9 mouse cellular contexts compared by ENCODE assay signal in genomic region chr5:143620941-143621340, GRCm38 (mm10). TPM values are rescaled to one million over a fixed set of nuclear protein-coding genes. Genes with fewer than 3 reads are reported as not detected.
A peak's percentile ranks its signal among the peaks of the same experiment; 100 is the strongest.
DNase-seq lines count a peak whose midpoint lies in the region; ATAC-seq and TF ChIP-seq lines count a peak whose summit lies in the region.
"Had no signal": no experiment of that assay in that cellular context is flagged by ENCODE, and none has a peak within 500 bp of the region (broad histone marks: within the 10 kb centered on the region; RNA-seq: fewer than 3 reads in every experiment).

No protein-coding gene starts in this region.

- H3K27me3 ChIP-seq in G1E (ENCODE audit: insufficient read depth, low read length) = no peaks in the 10 kb centered on the region
- no peaks in the 10 kb centered on the region for H3K27me3 ChIP-seq in kidney, postnatal 0 days (ENCODE audit: insufficient read depth, low read length)
- H3K27me3 ChIP-seq in neural tube, embryonic 11.5 days (ENCODE audit: control insufficient read depth, insufficient read depth, low read length) = no peaks in the 10 kb centered on the region
- H3K27me3 ChIP-seq: embryonic facial prominence, embryonic 12.5 days had no signal

- no peak for TF ChIP-seq CTCF in gastrocnemius, adult 2 months (IDR thresholded peaks at IDR 0.05)
- no peak for TF ChIP-seq CTCF in G1E (IDR thresholded peaks at IDR 0.05; ENCODE audit: low read depth, low read length)
- no peak for TF ChIP-seq CTCF in kidney, postnatal 0 days (IDR thresholded peaks at IDR 0.05; ENCODE audit: low read depth)

- H3K9ac ChIP-seq in kidney, postnatal 0 days (ENCODE audit: low read depth, low read length) = no peak overlapping the region
- no peak overlapping the region for H3K9ac ChIP-seq in neural tube, embryonic 11.5 days (ENCODE audit: low read length)
- H3K9ac ChIP-seq: embryonic facial prominence, embryonic 12.5 days had no signal

- no peak overlapping the region for H3K4me2 ChIP-seq in kidney, postnatal 0 days (ENCODE audit: low read length)
- H3K4me2 ChIP-seq in neural tube, embryonic 11.5 days (ENCODE audit: low read depth) = no peak overlapping the region
- H3K4me2 ChIP-seq: embryonic facial prominence, embryonic 12.5 days had no signal

- H3K9me3 ChIP-seq in G1E (replicated peaks) = no peaks in the 10 kb centered on the region
- H3K9me3 ChIP-seq in kidney, postnatal 0 days (replicated peaks; ENCODE audit: low read length) = no peaks in the 10 kb centered on the region
- no peaks in the 10 kb centered on the region for H3K9me3 ChIP-seq in neural tube, embryonic 11.5 days (ENCODE audit: control insufficient read depth, low read length)
- H3K9me3 ChIP-seq: embryonic facial prominence, embryonic 12.5 days had no signal

- H3K4me3 ChIP-seq in gastrocnemius, adult 2 months = no peak overlapping the region
- H3K4me3 ChIP-seq in G1E (ENCODE audit: low read depth, low read length) = peak overlapping the region; percentile 65; the same call in 1 of the 2 replicates
- H3K4me3 ChIP-seq in kidney, postnatal 0 days (replicated peaks; ENCODE audit: low read depth, low read length) = no peak overlapping the region
- no peak overlapping the region for H3K4me3 ChIP-seq in neural tube, embryonic 11.5 days (ENCODE audit: low read depth, low read length)
- H3K4me3 ChIP-seq: embryonic facial prominence, embryonic 12.5 days had no signal

- H3K4me1 ChIP-seq in G1E (ENCODE audit: insufficient read depth, low read depth, low read length) = peaks cover 66% of the 10 kb centered on the region
- H3K4me1 ChIP-seq in kidney, postnatal 0 days (replicated peaks; ENCODE audit: insufficient read depth, low read length) = peaks cover 12% of the 10 kb centered on the region
- H3K4me1 ChIP-seq in neural tube, embryonic 11.5 days (ENCODE audit: control insufficient read depth, insufficient read depth, low read length) = peaks cover 14% of the 10 kb centered on the region

- no peak overlapping the region for H3K27ac ChIP-seq in gastrocnemius, adult 2 months
- no peak overlapping the region for H3K27ac ChIP-seq in kidney, postnatal 0 days
- peak overlapping the region; percentile 41; the same call in 1 of the 2 replicates for H3K27ac ChIP-seq in neural tube, embryonic 11.5 days (ENCODE audit: low read depth, low read length)
- H3K27ac ChIP-seq: embryonic facial prominence, embryonic 12.5 days had no signal

- 6% methylated on average over 13 of the region's 13 CpGs for WGBS in kidney, postnatal 0 days
- WGBS in neural tube, embryonic 11.5 days = 41% methylated on average over 13 of the region's 13 CpGs

- H3K36me3 ChIP-seq in G1E (replicated peaks) = peaks cover 4% of the 10 kb centered on the region
- no peaks in the 10 kb centered on the region for H3K36me3 ChIP-seq in kidney, postnatal 0 days (ENCODE audit: insufficient read depth, low read length)
- no peaks in the 10 kb centered on the region for H3K36me3 ChIP-seq in neural tube, embryonic 11.5 days (ENCODE audit: control insufficient read depth, insufficient read depth, low read length)
- H3K36me3 ChIP-seq: embryonic facial prominence, embryonic 12.5 days had no signal

- intact Hi-C loops in gastrocnemius, adult 2 months (cut with DNase I) = loop anchor here (5.0 kb wide), 2 partner anchors 54 to 76 kb away; no protein-coding TSS in a partner anchor
- intact Hi-C loops in gastrocnemius, postnatal 36 days (cut with DNase I) = loop anchor here (5.0 kb wide), 1 partner anchor 81 kb away; no protein-coding TSS in a partner anchor

- peak; percentile 55 for DNase-seq in gastrocnemius, adult 2 months
- DNase-seq in gastrocnemius, postnatal 36 days = no peak
- no peak for DNase-seq in G1E (ENCODE audit: low spot score)
- DNase-seq in cerebellum, adult 9-10 months = peak; percentile 59
- peak; percentile 67 for DNase-seq in kidney, postnatal 0 days (ENCODE audit: low spot score)
- DNase-seq in neural tube, embryonic 11.5 days (ENCODE audit: low spot score) = peak; percentile 74
- no peak for DNase-seq in gastrocnemius, postnatal 25 days
- DNase-seq in urinary bladder, postnatal 4 days (ENCODE audit: low spot score in 2 of 2) = no peak

- ATAC-seq in G1E (ENCODE audit: extremely low read depth, insufficient number of reproducible peaks, low FRiP score, poor library complexity, severe bottlenecking) = no peak
- ATAC-seq in kidney, postnatal 0 days (replicated peaks; ENCODE audit: low FRiP score, low read depth) = no peak
- peak; percentile 65; the same call in 1 of the 2 replicates for ATAC-seq in neural tube, embryonic 11.5 days (ENCODE audit: insufficient read depth, low FRiP score, low TSS enrichment)

RNA-seq across cellular contexts. Expression of gene Cyth3, which starts 1.3 kb away (rescaled TPM):
- 10 to 100 TPM; 10.7 to 15.8 TPM for total RNA-seq in gastrocnemius, adult 2 months (2021)
- 10 to 100 TPM; 12.2 to 13.8 TPM for total RNA-seq in gastrocnemius, postnatal 36 days (2021)
- total RNA-seq in G1E (2014; fragmentation: Nextera tagmentation) = 242 and 246 TPM in 2 replicates
- 174 and 191 TPM in 2 replicates for total RNA-seq in G1E (2017)
- 70.4 and 76.3 TPM in 2 replicates for polyA plus RNA-seq in G1E (2012)
- polyA plus RNA-seq in kidney, postnatal 0 days (2015; fragmentation: Nextera tagmentation; extraction: Ambion mirVana) = 74.3 and 76.7 TPM in 2 replicates
- 40.0 and 42.2 TPM in 2 replicates for polyA plus RNA-seq in neural tube, embryonic 11.5 days (2014; fragmentation: Nextera tagmentation; extraction: Ambion mirVana)
- total RNA-seq in gastrocnemius, postnatal 25 days (2021) = 10 to 100 TPM; 13.9 to 16.9 TPM

Comparison
In these comparisons a context has a peak if more than half of its experiments do, and no peak if none do; other contexts are left out.
1. DNase-seq: peak in gastrocnemius, adult 2 months (single experiment), cerebellum, adult 9-10 months (single experiment), kidney, postnatal 0 days (single experiment) and neural tube, embryonic 11.5 days (single experiment); none in gastrocnemius, postnatal 36 days (0 of 2), G1E (single experiment), gastrocnemius, postnatal 25 days (single experiment) and urinary bladder, postnatal 4 days (0 of 2).
2. RNA of gene Cyth3, which starts 1.3 kb away (total RNA-seq): 174 to 246 TPM in G1E; 13.9 to 16.9 TPM in gastrocnemius, postnatal 25 days, 10.7 to 15.8 TPM in gastrocnemius, adult 2 months and 12.2 to 13.8 TPM in gastrocnemius, postnatal 36 days; every median in the first group is over 4 times any median in the second.